ENCODE assay signal across 18 mouse cellular contexts in genomic region chr15:32352995-32353394, GRCm38 (mm10).
DNase-seq lines count a peak whose midpoint lies in the region; ATAC-seq and TF ChIP-seq lines count a peak whose summit lies in the region.
"Had no signal": no experiment of that assay in that cellular context is flagged by ENCODE, and none has a peak within 500 bp of the region (broad histone marks: within the 10 kb centered on the region; RNA-seq: fewer than 3 reads in every experiment).

No protein-coding gene starts in this region.

- TF ChIP-seq CTCF in stomach, postnatal 0 days (IDR thresholded peaks at IDR 0.05; ENCODE audit: low read depth) = no peak

- H3K9me3 ChIP-seq in hindbrain, embryonic 10.5 days = no peaks in the 10 kb centered on the region
- H3K9me3 ChIP-seq in hindbrain, embryonic 16.5 days (ENCODE audit: control insufficient read depth, low read length) = no peaks in the 10 kb centered on the region
- no peaks in the 10 kb centered on the region for H3K9me3 ChIP-seq in midbrain, embryonic 15.5 days
- no peaks in the 10 kb centered on the region for H3K9me3 ChIP-seq in midbrain, embryonic 13.5 days
- no peaks in the 10 kb centered on the region for H3K9me3 ChIP-seq in embryonic facial prominence, embryonic 14.5 days (ENCODE audit: control insufficient read depth, low read length)
- no peaks in the 10 kb centered on the region for H3K9me3 ChIP-seq in stomach, postnatal 0 days (ENCODE audit: control insufficient read depth, low read length)
- H3K9me3 ChIP-seq: forebrain, embryonic 15.5 days; heart, embryonic 10.5 days had no signal

- H3K9ac ChIP-seq in hindbrain, embryonic 16.5 days (ENCODE audit: low read depth, low read length) = no peak overlapping the region
- H3K9ac ChIP-seq in midbrain, embryonic 15.5 days = no peak overlapping the region
- no peak overlapping the region for H3K9ac ChIP-seq in midbrain, embryonic 13.5 days (replicated peaks)
- no peak overlapping the region for H3K9ac ChIP-seq in embryonic facial prominence, embryonic 14.5 days (ENCODE audit: low read depth, low read length)
- no peak overlapping the region for H3K9ac ChIP-seq in stomach, postnatal 0 days (ENCODE audit: low read length)
- H3K9ac ChIP-seq: forebrain, embryonic 15.5 days; hindbrain, embryonic 14.5 days had no signal

- 35% methylated on average over 8 of the region's 8 CpGs for WGBS in hindbrain, embryonic 10.5 days
- WGBS in hindbrain, embryonic 16.5 days = 34% methylated on average over 8 of the region's 8 CpGs
- 40% methylated on average over 8 of the region's 8 CpGs for WGBS in midbrain, embryonic 15.5 days
- WGBS in midbrain, embryonic 13.5 days = 35% methylated on average over 8 of the region's 8 CpGs
- 36% methylated on average over 8 of the region's 8 CpGs for WGBS in embryonic facial prominence, embryonic 14.5 days
- 44% methylated on average over 8 of the region's 8 CpGs for WGBS in stomach, postnatal 0 days

- TF ChIP-seq EP300 in stomach, postnatal 0 days (optimal IDR thresholded peaks at IDR 0.05) = no peak

- intact Hi-C loops in left cerebral cortex, postnatal 4 days (cut with DNase I) = no loop called here

- no peak overlapping the region for H3K4me3 ChIP-seq in hindbrain, embryonic 10.5 days
- no peak overlapping the region for H3K4me3 ChIP-seq in hindbrain, embryonic 16.5 days (ENCODE audit: low read length)
- H3K4me3 ChIP-seq in midbrain, embryonic 15.5 days = no peak overlapping the region
- no peak overlapping the region for H3K4me3 ChIP-seq in midbrain, embryonic 13.5 days (replicated peaks)
- no peak overlapping the region for H3K4me3 ChIP-seq in embryonic facial prominence, embryonic 14.5 days (ENCODE audit: low read depth, low read length)
- H3K4me3 ChIP-seq in stomach, postnatal 0 days (ENCODE audit: low read depth, low read length) = no peak overlapping the region
- H3K4me3 ChIP-seq: forebrain, embryonic 15.5 days; heart, embryonic 10.5 days had no signal

- H3K27ac ChIP-seq in hindbrain, embryonic 10.5 days = peak overlapping the region; percentile 73
- no peak overlapping the region for H3K27ac ChIP-seq in hindbrain, embryonic 16.5 days (ENCODE audit: low read depth, low read length)
- no peak overlapping the region for H3K27ac ChIP-seq in midbrain, embryonic 15.5 days
- no peak overlapping the region for H3K27ac ChIP-seq in midbrain, embryonic 13.5 days
- no peak overlapping the region for H3K27ac ChIP-seq in embryonic facial prominence, embryonic 14.5 days (replicated peaks; ENCODE audit: low read depth, low read length)
- peak overlapping the region; percentile 35; the same call in 1 of the 2 replicates for H3K27ac ChIP-seq in stomach, postnatal 0 days (replicated peaks)
- H3K27ac ChIP-seq: forebrain, embryonic 15.5 days; heart, embryonic 10.5 days; hindbrain, embryonic 14.5 days had no signal

- no peaks in the 10 kb centered on the region for H3K36me3 ChIP-seq in hindbrain, embryonic 10.5 days
- no peaks in the 10 kb centered on the region for H3K36me3 ChIP-seq in hindbrain, embryonic 16.5 days (ENCODE audit: control insufficient read depth, insufficient read depth, low read length)
- no peaks in the 10 kb centered on the region for H3K36me3 ChIP-seq in midbrain, embryonic 15.5 days (replicated peaks)
- H3K36me3 ChIP-seq in midbrain, embryonic 13.5 days = no peaks in the 10 kb centered on the region
- H3K36me3 ChIP-seq in embryonic facial prominence, embryonic 14.5 days (ENCODE audit: control insufficient read depth, insufficient read depth, low read length) = 0 out of 2 replicates have a peak, but pooled peaks cover 4% of the 10 kb centered on the region
- H3K36me3 ChIP-seq in stomach, postnatal 0 days (ENCODE audit: control insufficient read depth, insufficient read depth, low read length) = no peaks in the 10 kb centered on the region
- H3K36me3 ChIP-seq: forebrain, embryonic 15.5 days; heart, embryonic 10.5 days had no signal

- no peak for DNase-seq in hindbrain, embryonic 10.5 days (ENCODE audit: low spot score)
- peak; percentile 38 for DNase-seq in embryonic facial prominence, embryonic 14.5 days (ENCODE audit: low spot score)
- no peak for DNase-seq in stomach, postnatal 0 days (ENCODE audit: low spot score)
- DNase-seq in testis, postnatal 10 days (ENCODE audit: low spot score) = no peak
- DNase-seq in left cerebral cortex, postnatal 4 days = no peak
- DNase-seq: adrenal gland, postnatal 14 days; cerebellum, adult 11-12 months; cerebellum, adult 9-10 months; cerebellum, postnatal 25 days; gastrocnemius, postnatal 10 days; heart, adult 18-20 months; heart, postnatal 10 days had no signal

- peaks cover 25% of the 10 kb centered on the region for H3K4me1 ChIP-seq in hindbrain, embryonic 10.5 days (replicated peaks)
- H3K4me1 ChIP-seq in hindbrain, embryonic 16.5 days (ENCODE audit: control insufficient read depth, insufficient read depth, low read depth, low read length) = no peaks in the 10 kb centered on the region
- peaks cover 9% of the 10 kb centered on the region for H3K4me1 ChIP-seq in midbrain, embryonic 15.5 days
- H3K4me1 ChIP-seq in midbrain, embryonic 13.5 days (replicated peaks) = peaks cover 11% of the 10 kb centered on the region
- peaks cover 11% of the 10 kb centered on the region; the same call in 1 of the 2 replicates for H3K4me1 ChIP-seq in embryonic facial prominence, embryonic 14.5 days (ENCODE audit: control insufficient read depth, insufficient read depth, low read length)
- H3K4me1 ChIP-seq in stomach, postnatal 0 days (replicated peaks; ENCODE audit: control insufficient read depth, insufficient read depth) = no peaks in the 10 kb centered on the region

- H3K27me3 ChIP-seq in hindbrain, embryonic 10.5 days (ENCODE audit: insufficient read depth, poor library complexity, severe bottlenecking) = no peaks in the 10 kb centered on the region
- no peaks in the 10 kb centered on the region for H3K27me3 ChIP-seq in hindbrain, embryonic 16.5 days (replicated peaks; ENCODE audit: control insufficient read depth, insufficient read depth, low read length)
- H3K27me3 ChIP-seq in midbrain, embryonic 15.5 days (replicated peaks) = no peaks in the 10 kb centered on the region
- H3K27me3 ChIP-seq in midbrain, embryonic 13.5 days = no peaks in the 10 kb centered on the region
- H3K27me3 ChIP-seq in embryonic facial prominence, embryonic 14.5 days (replicated peaks; ENCODE audit: control insufficient read depth, insufficient read depth, low read length) = no peaks in the 10 kb centered on the region
- H3K27me3 ChIP-seq in stomach, postnatal 0 days (ENCODE audit: control insufficient read depth, insufficient read depth, low read length) = no peaks in the 10 kb centered on the region
- H3K27me3 ChIP-seq: forebrain, embryonic 15.5 days had no signal

- ATAC-seq in hindbrain, embryonic 16.5 days = no peak
- 0 out of 2 replicates have a peak, but pooled peaks have one; percentile 27 for ATAC-seq in midbrain, embryonic 15.5 days (replicated peaks)
- ATAC-seq in midbrain, embryonic 13.5 days = no peak
- peak; percentile 77 for ATAC-seq in embryonic facial prominence, embryonic 14.5 days (ENCODE audit: low read depth)
- ATAC-seq in stomach, postnatal 0 days (ENCODE audit: low FRiP score, low TSS enrichment) = no peak
- ATAC-seq: forebrain, embryonic 15.5 days had no signal

- H3K4me2 ChIP-seq in hindbrain, embryonic 16.5 days (ENCODE audit: low read length) = no peak overlapping the region
- H3K4me2 ChIP-seq in midbrain, embryonic 15.5 days = no peak overlapping the region
- H3K4me2 ChIP-seq in midbrain, embryonic 13.5 days (replicated peaks) = no peak overlapping the region
- no peak overlapping the region for H3K4me2 ChIP-seq in embryonic facial prominence, embryonic 14.5 days (ENCODE audit: low read depth, low read length)
- no peak overlapping the region for H3K4me2 ChIP-seq in stomach, postnatal 0 days (replicated peaks; ENCODE audit: low read depth)
- H3K4me2 ChIP-seq: forebrain, embryonic 15.5 days; hindbrain, embryonic 14.5 days had no signal

Comparison
In these comparisons a context has a peak if more than half of its experiments do, and no peak if none do; other contexts are left out.
1. H3K27ac ChIP-seq: peak in hindbrain, embryonic 10.5 days (single experiment) and stomach, postnatal 0 days (single experiment); none in hindbrain, embryonic 16.5 days (single experiment), midbrain, embryonic 15.5 days (single experiment), midbrain, embryonic 13.5 days (single experiment) and embryonic facial prominence, embryonic 14.5 days (single experiment).
2. ATAC-seq: peak in midbrain, embryonic 15.5 days (single experiment) and embryonic facial prominence, embryonic 14.5 days (single experiment); none in hindbrain, embryonic 16.5 days (single experiment), midbrain, embryonic 13.5 days (single experiment) and stomach, postnatal 0 days (single experiment).